Mouse (Mus musculus): Measurements from ENCODE around the gene Pbx2. TPM values are rescaled to one million over a fixed set of nuclear protein-coding genes. Genes with fewer than 3 reads are reported as not detected.

The Pbx2 gene
- polyA plus RNA-seq, 1 experiment = 21.6 TPM

- Histone ChIP-seq H3K27me3 (ENCODE audit: control insufficient read depth, insufficient read depth, insufficient read length) (no peaks in the 10 kb centered on the region), H3ac (ENCODE audit: control insufficient read depth, insufficient read length) (no peak overlapping the region), H3K36me3 (ENCODE audit: control insufficient read depth, insufficient read depth) (no peaks in the 10 kb centered on the region), H3K4me2 (ENCODE audit: low read depth) (peak overlapping the region; percentile 95), H3K79me2 (ENCODE audit: control insufficient read depth, insufficient read depth) (no peaks in the 10 kb centered on the region), H3K4me3 (no peak overlapping the region)
- TF ChIP-seq USF1 (IDR thresholded peaks at IDR 0.05; ENCODE audit: low read depth) (no peak), E2F4 (IDR thresholded peaks at IDR 0.05; ENCODE audit: insufficient read depth) (no peak), CEBPB (IDR thresholded peaks at IDR 0.05; ENCODE audit: insufficient read depth, poor library complexity, severe bottlenecking) (no peak), TCF12 (IDR thresholded peaks at IDR 0.05; ENCODE audit: insufficient read depth, poor library complexity, severe bottlenecking) (no peak), POLR2AphosphoS2 (IDR thresholded peaks at IDR 0.05; ENCODE audit: insufficient read length, low read depth) (no peak), MYOG (IDR thresholded peaks at IDR 0.05; ENCODE audit: control insufficient read depth in 1 of 3, insufficient read depth in 1 of 3, insufficient read length in 2 of 3, low read depth in 2 of 3) (no peak), MAX (IDR thresholded peaks at IDR 0.05; ENCODE audit: low read depth) (no peak), SRF (IDR thresholded peaks at IDR 0.05; ENCODE audit: control insufficient read depth, insufficient read length, low read depth) (no peak), TCF3 (IDR thresholded peaks at IDR 0.05; ENCODE audit: insufficient read length, low read depth) (no peak), POLR2A (IDR thresholded peaks at IDR 0.05; ENCODE audit: insufficient read length, low read depth) (no peak), REST (IDR thresholded peaks at IDR 0.05; ENCODE audit: insufficient read depth, insufficient read length) (no peak)
Observed at GRCm38 (mm10) chr17:34590154-34590987, 695 bp upstream of the Pbx2 start.

- H3K36me3 ChIP-seq (ENCODE audit: control insufficient read depth, insufficient read depth) = no peaks in the 10 kb centered on the region
- H3K4me2 ChIP-seq (ENCODE audit: low read depth) = peak overlapping the region; percentile 99
- no peaks in the 10 kb centered on the region for H3K27me3 ChIP-seq (ENCODE audit: control insufficient read depth, insufficient read depth, insufficient read length)
- peak overlapping the region; percentile 42 for H3K4me3 ChIP-seq
- TF ChIP-seq REST (IDR thresholded peaks at IDR 0.05; ENCODE audit: insufficient read depth, insufficient read length) = no peak
- TF ChIP-seq CEBPB (IDR thresholded peaks at IDR 0.05; ENCODE audit: insufficient read depth, poor library complexity, severe bottlenecking) = no peak
- no peak for TF ChIP-seq USF1 (IDR thresholded peaks at IDR 0.05; ENCODE audit: low read depth)
- TF ChIP-seq MAX (IDR thresholded peaks at IDR 0.05; ENCODE audit: low read depth) = no peak
- TF ChIP-seq SRF (IDR thresholded peaks at IDR 0.05; ENCODE audit: control insufficient read depth, insufficient read length, low read depth) = no peak
- TF ChIP-seq MYOG (IDR thresholded peaks at IDR 0.05; ENCODE audit: control insufficient read depth in 1 of 3, insufficient read depth in 1 of 3, insufficient read length in 2 of 3, low read depth in 2 of 3) = no peak
- no peak for TF ChIP-seq E2F4 (IDR thresholded peaks at IDR 0.05; ENCODE audit: insufficient read depth)
- no peak for TF ChIP-seq TCF12 (IDR thresholded peaks at IDR 0.05; ENCODE audit: insufficient read depth, poor library complexity, severe bottlenecking)
- no peak for TF ChIP-seq MYOD1 (IDR thresholded peaks at IDR 0.05; ENCODE audit: control insufficient read depth in 1 of 3, insufficient read length in 2 of 3, low read depth in 2 of 3)
- TF ChIP-seq POLR2A (IDR thresholded peaks at IDR 0.05; ENCODE audit: insufficient read length, low read depth) = peak; percentile 88
- no peak for TF ChIP-seq TCF3 (IDR thresholded peaks at IDR 0.05; ENCODE audit: insufficient read length, low read depth)
- peak; percentile 83 for TF ChIP-seq POLR2AphosphoS2 (IDR thresholded peaks at IDR 0.05; ENCODE audit: insufficient read length, low read depth)
- H3K79me2 ChIP-seq (ENCODE audit: control insufficient read depth, insufficient read depth) = no peaks in the 10 kb centered on the region
- H3ac ChIP-seq (ENCODE audit: control insufficient read depth, insufficient read length) = peak overlapping the region; percentile 74
Observed at GRCm38 (mm10) chr17:34591994-34592375, 919 bp downstream of the Pbx2 start.

GRCm38 (mm10) chr17:34592581-34593549 is 1.8 kb downstream of the Pbx2 start:
- H3K4me3 ChIP-seq = peak overlapping the region; percentile 42
- no peaks in the 10 kb centered on the region for H3K36me3 ChIP-seq (ENCODE audit: control insufficient read depth, insufficient read depth)
- TF ChIP-seq SRF (IDR thresholded peaks at IDR 0.05; ENCODE audit: control insufficient read depth, insufficient read length, low read depth) = no peak
- TF ChIP-seq REST (IDR thresholded peaks at IDR 0.05; ENCODE audit: insufficient read depth, insufficient read length) = no peak
- TF ChIP-seq TCF3 (IDR thresholded peaks at IDR 0.05; ENCODE audit: insufficient read length, low read depth) = no peak
- no peak for TF ChIP-seq POLR2A (IDR thresholded peaks at IDR 0.05; ENCODE audit: insufficient read length, low read depth)
- TF ChIP-seq MAX (IDR thresholded peaks at IDR 0.05; ENCODE audit: low read depth) = no peak
- TF ChIP-seq USF1 (IDR thresholded peaks at IDR 0.05; ENCODE audit: low read depth) = no peak
- no peak for TF ChIP-seq POLR2AphosphoS2 (IDR thresholded peaks at IDR 0.05; ENCODE audit: insufficient read length, low read depth)
- no peak for TF ChIP-seq MYOG (IDR thresholded peaks at IDR 0.05; ENCODE audit: control insufficient read depth in 1 of 3, insufficient read depth in 1 of 3, insufficient read length in 2 of 3, low read depth in 2 of 3)
- no peak for TF ChIP-seq CEBPB (IDR thresholded peaks at IDR 0.05; ENCODE audit: insufficient read depth, poor library complexity, severe bottlenecking)
- TF ChIP-seq E2F4 (IDR thresholded peaks at IDR 0.05; ENCODE audit: insufficient read depth) = no peak
- no peak for TF ChIP-seq TCF12 (IDR thresholded peaks at IDR 0.05; ENCODE audit: insufficient read depth, poor library complexity, severe bottlenecking)
- no peak for TF ChIP-seq MYOD1 (IDR thresholded peaks at IDR 0.05; ENCODE audit: control insufficient read depth in 1 of 3, insufficient read length in 2 of 3, low read depth in 2 of 3)
- H3K27me3 ChIP-seq (ENCODE audit: control insufficient read depth, insufficient read depth, insufficient read length) = no peaks in the 10 kb centered on the region
- H3K4me2 ChIP-seq (ENCODE audit: low read depth) = peak overlapping the region; percentile 99
- H3K79me2 ChIP-seq (ENCODE audit: control insufficient read depth, insufficient read depth) = no peaks in the 10 kb centered on the region
- peak overlapping the region; percentile 74 for H3ac ChIP-seq (ENCODE audit: control insufficient read depth, insufficient read length)

Data from myocyte (in vitro differentiated cells).